Mouse (Mus musculus) right cerebral cortex, postnatal 14 days (tissue): ENCODE results near the gene Jmjd7.

Experiments
- DNase-seq: peaks from one replicate; pipeline ENCODE4 v3.0.0; 2022

The Jmjd7 gene

DNA sequence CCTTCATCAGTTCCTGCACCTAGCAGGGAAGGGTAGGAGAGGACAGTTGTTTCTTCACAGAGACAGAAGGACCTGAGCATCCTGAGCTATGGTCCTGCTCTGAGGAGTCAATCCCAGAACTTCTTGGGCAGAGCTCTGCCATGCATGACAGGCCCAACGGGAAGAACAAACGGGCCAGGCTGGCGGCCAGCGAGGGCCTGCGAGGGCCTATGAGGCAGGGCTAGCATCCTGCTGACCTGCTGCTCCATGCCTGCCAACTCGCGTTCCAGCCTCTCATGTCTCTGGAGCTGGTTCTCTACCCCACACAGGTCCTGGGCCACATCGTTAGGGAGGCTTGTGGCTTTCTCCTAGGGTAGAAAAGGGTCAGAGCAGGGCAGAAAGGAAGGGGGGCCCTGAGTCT, 35.0 kb downstream of the Jmjd7 start:
- no peak for DNase-seq

DNA sequence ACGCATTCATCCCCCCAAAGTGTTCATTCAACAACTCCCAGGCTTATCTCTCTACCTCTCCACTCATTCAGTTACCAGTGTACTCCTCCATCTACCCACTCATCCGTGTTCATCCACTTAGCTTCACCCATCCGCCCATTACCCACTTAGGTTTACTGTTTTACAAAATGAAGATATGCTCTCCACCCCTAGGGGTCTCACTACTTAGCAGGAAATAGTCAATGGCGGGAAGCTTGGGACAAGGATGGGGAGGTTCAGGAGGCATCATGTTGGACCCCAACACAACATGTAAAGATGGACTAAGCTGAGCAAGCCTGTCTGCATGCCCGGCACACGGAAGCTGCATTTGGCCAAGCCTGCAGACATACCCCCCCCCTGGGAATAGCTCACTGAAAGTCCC, 37.4 kb downstream of the Jmjd7 start:
- no peak for DNase-seq

DNA sequence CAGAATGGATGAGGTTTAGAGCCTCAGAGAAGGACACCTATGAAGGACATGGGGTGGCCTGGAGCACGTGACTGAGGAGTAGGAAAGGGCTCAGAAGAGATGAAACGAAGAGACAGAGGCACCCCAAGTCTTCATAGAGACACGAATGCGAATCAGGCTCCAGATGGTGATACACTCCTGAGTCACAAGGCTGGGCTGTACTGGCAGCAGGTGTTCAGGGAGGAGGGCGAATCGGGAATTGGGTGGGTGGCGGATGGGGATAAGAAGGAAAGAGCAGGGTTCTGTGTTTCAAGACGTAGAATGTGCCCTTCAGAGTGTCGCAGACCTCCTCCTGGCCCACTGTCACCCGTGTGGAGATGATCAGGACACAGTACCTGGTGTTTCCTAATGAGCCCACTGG, 38.0 kb downstream of the Jmjd7 start:
- no peak for DNase-seq

DNA sequence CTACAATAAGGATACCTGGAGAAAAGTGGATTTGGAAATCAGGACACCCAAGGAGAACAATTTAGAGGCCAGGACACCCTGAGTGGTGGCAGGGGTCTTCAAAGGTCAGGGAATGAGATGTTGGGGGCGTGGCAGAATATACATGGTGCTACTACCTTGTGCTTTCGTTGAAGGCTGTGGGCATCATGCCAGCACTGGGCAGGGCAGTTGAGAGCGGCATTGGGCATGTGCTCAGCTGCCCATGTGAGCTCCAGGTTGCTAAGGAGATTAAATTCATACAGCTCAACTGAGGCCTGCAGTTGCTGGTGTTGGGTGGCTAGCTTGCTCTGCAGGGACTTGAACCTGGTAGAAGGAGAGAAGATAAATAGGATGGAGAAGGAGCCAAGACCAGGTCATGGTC, 38.9 kb downstream of the Jmjd7 start:
- no peak for DNase-seq

DNA sequence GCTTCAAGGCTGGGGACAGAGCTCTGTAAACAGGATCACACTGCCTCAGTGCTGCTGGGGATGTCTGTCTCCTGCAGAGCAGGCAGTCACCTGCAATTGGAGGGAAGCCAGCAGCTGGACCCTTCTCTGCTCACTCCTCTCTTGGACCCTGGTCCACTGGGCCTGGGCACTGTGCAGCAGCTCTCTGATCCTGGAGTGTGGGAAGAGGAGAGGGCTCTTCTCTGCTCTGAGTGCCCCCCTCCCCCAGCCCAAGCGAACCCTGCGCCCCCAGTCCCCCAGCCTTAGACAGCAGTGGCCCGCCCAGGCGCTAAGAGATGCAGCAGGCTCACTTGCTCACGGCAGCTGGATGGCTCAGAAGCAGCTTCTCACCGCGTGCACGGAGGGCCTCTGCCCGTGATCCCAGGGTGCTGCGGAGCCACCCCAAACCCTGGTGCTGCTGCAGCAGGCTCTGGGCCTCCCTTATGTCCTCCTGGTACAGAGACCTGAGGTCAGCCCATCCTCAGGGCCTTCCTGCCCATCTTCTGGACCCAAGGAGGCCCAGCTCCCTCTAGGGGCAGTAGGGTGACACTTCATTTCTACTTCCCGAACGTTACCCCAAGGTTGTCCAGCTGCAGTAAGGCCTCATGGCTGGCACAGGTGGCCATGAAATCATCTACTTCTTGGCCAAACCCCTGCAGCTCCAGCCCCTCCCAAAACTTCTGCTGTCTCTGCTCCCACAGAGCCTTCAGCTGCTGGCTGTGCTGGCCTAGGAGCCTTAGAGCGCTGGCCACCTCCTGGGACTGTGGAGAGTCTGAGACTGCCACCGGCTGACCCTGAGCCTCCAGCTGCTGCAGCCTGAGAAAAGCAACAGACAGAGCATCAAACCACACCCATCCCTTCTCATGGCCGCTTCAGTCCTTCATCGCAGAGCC, 41.5 kb downstream of the Jmjd7 start:
- DNase-seq, result no peak

DNA sequence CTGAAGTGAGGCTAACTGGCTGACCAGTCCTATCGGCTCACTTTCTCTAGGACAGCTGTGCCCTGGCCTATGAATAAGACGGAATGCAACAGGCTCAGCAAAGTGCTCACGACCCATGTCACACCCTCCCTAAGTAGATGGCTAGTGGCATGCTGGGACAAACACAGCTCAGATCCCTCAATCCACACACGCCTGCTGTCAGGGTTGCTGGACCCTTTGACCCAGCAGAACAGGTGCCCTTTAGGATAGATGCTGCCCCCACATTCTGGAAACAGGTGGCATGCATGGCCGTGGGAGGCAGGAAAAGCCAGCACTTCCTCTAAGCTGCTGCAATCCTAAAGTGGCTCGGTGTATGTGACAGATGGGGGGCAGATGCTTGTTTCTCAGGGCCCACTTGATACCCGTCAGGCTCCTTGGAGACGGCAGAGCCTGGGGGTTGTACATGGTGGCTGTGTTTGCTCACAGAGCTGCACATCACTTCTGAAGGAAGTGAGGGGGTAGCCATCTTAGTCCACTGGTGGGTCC, 42.2 kb downstream of the Jmjd7 start:
- DNase-seq, result peak; percentile 57

DNA sequence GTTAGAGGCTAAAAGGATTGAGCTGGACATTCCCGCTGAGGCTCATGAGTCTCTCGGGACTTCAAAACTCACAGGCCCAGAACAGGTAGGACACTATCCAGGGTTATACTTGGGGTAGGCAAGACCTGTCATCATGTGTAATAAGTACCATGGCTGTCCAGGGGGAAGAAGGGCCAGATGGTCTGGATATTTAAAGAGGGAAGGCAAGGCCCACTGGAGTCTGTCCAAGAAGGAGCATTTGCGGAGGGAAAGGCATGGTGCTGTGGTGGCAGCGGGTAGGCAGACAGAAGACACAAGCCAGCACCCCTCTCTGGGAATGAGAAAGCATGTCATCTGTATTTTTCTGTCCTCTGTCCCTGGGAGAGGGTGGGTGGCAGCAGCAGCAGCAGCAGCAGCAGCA, 46.8 kb downstream of the Jmjd7 start:
- no peak for DNase-seq

DNA sequence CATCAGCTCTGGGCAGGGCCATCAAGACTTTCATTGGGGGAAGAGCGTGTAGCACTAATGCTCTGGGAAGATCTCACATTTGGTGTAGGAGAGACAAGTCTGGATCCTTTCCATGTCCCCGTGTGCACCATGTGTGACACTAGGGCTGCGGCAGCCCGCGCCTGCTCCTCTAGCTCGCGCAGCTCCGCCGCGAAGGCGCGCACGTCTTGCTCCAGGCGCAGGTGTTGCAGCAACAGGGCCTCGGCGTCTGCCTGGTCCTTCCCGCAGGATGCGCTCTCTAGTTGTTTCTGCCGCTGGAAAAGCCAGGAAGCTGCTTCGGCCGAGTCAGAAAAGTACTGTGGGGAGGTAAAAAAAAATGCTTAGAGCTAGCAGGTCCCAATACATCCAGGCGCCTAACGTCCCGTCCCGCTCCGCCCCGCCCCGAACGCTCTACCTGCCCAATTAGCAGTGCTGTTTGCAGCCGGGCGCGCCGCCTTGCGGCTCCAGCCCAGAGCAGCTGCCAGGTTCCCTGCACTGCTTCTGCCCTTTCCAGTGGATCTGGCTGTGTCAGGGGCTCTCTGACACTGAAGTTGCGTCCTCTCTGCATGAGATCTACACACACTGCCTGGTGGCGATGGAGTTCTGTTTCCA, 48.9 kb downstream of the Jmjd7 start:
- DNase-seq, result peak; percentile 57
